18 mouse cellular contexts compared by ENCODE assay signal in genomic region chr1:180208370-180208769, GRCm38 (mm10). TPM values are rescaled to one million over a fixed set of nuclear protein-coding genes. Genes with fewer than 3 reads are reported as not detected.
DNase-seq lines count a peak whose midpoint lies in the region.
"Had no signal": no experiment of that assay in that cellular context is flagged by ENCODE, and none has a peak within 500 bp of the region (broad histone marks: within the 10 kb centered on the region; RNA-seq: fewer than 3 reads in every experiment).

No protein-coding gene starts in this region.

- DNase-seq in ES-CJ7 (ENCODE audit: low read depth, low spot score) (peak; percentile 52), R1 (ENCODE audit: low read depth, low spot score) (peak; percentile 44)
- DNase-seq in thymus, postnatal 36 days: no peak
- DNase-seq in urinary bladder, postnatal 25 days (ENCODE audit: low spot score): no peak
- DNase-seq: adrenal gland, adult 2 months; adrenal gland, postnatal 10 days; adrenal gland, postnatal 25 days; cerebellum, adult 11-12 months; cerebellum, adult 2 months; cerebellum, adult 9-10 months; cerebellum, postnatal 10 days; cerebellum, postnatal 25 days; forebrain, postnatal 0 days had no signal

- no peak overlapping the region for H3K4me3 ChIP-seq in brown adipose tissue, adult 24 weeks (ENCODE audit: insufficient read depth, low read depth, low read length)
- H3K4me3 ChIP-seq: embryonic facial prominence, embryonic 10.5 days; embryonic facial prominence, embryonic 12.5 days; forebrain, embryonic 13.5 days; forebrain, embryonic 15.5 days had no signal

- H3K4me1 ChIP-seq in brown adipose tissue, adult 24 weeks (ENCODE audit: control insufficient read depth, insufficient read depth, insufficient read length, low read length): no peaks in the 10 kb centered on the region
- H3K4me1 ChIP-seq: embryonic facial prominence, embryonic 10.5 days; embryonic facial prominence, embryonic 12.5 days; forebrain, embryonic 13.5 days; forebrain, embryonic 15.5 days had no signal

- peak overlapping the region; percentile 69; the same call in 1 of the 2 replicates for H3K27ac ChIP-seq in brown adipose tissue, adult 24 weeks (replicated peaks; ENCODE audit: low read depth, low read length)
- H3K27ac ChIP-seq: embryonic facial prominence, embryonic 10.5 days; embryonic facial prominence, embryonic 12.5 days; forebrain, embryonic 13.5 days; forebrain, embryonic 15.5 days had no signal

RNA-seq across cellular contexts. Expression of gene Coq8a, which starts 9.0 kb away (rescaled TPM):
- polyA plus RNA-seq in brown adipose tissue, adult 24 weeks (2012; ENCODE audit: insufficient read depth, insufficient read length, missing spikeins): 1,169 and 1,640 TPM in 2 replicates

RNA-seq across cellular contexts. Expression of gene Psen2, which starts 54.9 kb away (rescaled TPM):
- 11.6 and 17.9 TPM in 2 replicates for polyA plus RNA-seq in brown adipose tissue, adult 24 weeks (2012; ENCODE audit: insufficient read depth, insufficient read length, missing spikeins)

Comparison
In these comparisons a context has a peak if more than half of its experiments do, and no peak if none do; other contexts are left out.
1. DNase-seq: peak in ES-CJ7 (single experiment) and R1 (single experiment); none in thymus, postnatal 36 days (0 of 2) and urinary bladder, postnatal 25 days (single experiment).